Mouse (Mus musculus) thymus, adult 2 months (tissue): ENCODE measurements around the gene Pafah1b2. TPM values are rescaled to one million over a fixed set of nuclear protein-coding genes. Genes with fewer than 3 reads are reported as not detected.
A peak's percentile ranks its signal among the peaks of the same experiment; 100 is the strongest.

ENCODE experiments used
- DNase-seq: peaks from one replicate; pipeline ENCODE4 v3.0.0; 2021
- H3K27ac ChIP-seq: fragments of 200-500 bp; 2 replicates; pipeline ENCODE4 v1.5.1; 2012; ENCODE audit warnings: low read length, control low read depth; ENCODE audit not compliant: control insufficient read depth, insufficient read depth
- H3K27me3 ChIP-seq: fragments of 200-500 bp; 2 replicates; pipeline ENCODE4 v1.6.1; 2012; ENCODE audit warnings: mild to moderate bottlenecking, low read length, moderate library complexity, mixed read lengths; ENCODE audit not compliant: control insufficient read depth, insufficient read depth
- H3K36me3 ChIP-seq: fragments of 200-500 bp; 2 replicates; pipeline ENCODE4 v1.6.1; 2012; ENCODE audit warnings: mild to moderate bottlenecking, low read length, moderate library complexity; ENCODE audit not compliant: control insufficient read depth, insufficient read depth
- H3K4me1 ChIP-seq: fragments of 200-500 bp; replicated peaks from 2 replicates; pipeline ENCODE4 v1.6.1; 2012; ENCODE audit warnings: low read length; ENCODE audit not compliant: control insufficient read depth, insufficient read depth
- H3K4me3 ChIP-seq: fragments of 200-500 bp; 2 replicates; pipeline ENCODE4 v1.5.1; 2012; ENCODE audit warnings: mild to moderate bottlenecking, low read length, control low read depth, moderate library complexity; ENCODE audit not compliant: control insufficient read depth, insufficient read depth
- CTCF ChIP-seq: fragments of 200-500 bp; IDR thresholded peaks from 2 replicates; pipeline ENCODE4 v1.5.1; 2012; ENCODE audit warnings: mild to moderate bottlenecking, control low read depth, low read length, moderate library complexity, borderline replicate concordance; ENCODE audit not compliant: control insufficient read depth, poor library complexity, insufficient read depth; ENCODE audit errors: extremely low read depth
- POLR2A ChIP-seq: fragments of 200-500 bp; IDR thresholded peaks from 2 replicates; pipeline ENCODE4 v1.6.1; 2012; ENCODE audit warnings: mild to moderate bottlenecking, low read length, control low read depth, moderate library complexity; ENCODE audit not compliant: control insufficient read depth, poor library complexity, insufficient read depth; ENCODE audit errors: extremely low read depth
- WGBS: fragments of 180-500 bp; shearing (Covaris S2); methylation state at CpG from one replicate; pipeline ENCODE4 v1.1.7; 2018; 5-methylcytosine and 5-hydroxymethylcytosine counted together
- polyA plus RNA-seq: library from polyadenylated mRNA; depleted of rRNA; stranded (reverse); fragments of >200 nt; gene quantifications from 2 replicates; pipeline ENCODE4 v1.2.3, GENCODE M21; 2012

The Pafah1b2 gene
- polyA plus RNA-seq, 1 experiment, result 24.4 TPM

DNA sequence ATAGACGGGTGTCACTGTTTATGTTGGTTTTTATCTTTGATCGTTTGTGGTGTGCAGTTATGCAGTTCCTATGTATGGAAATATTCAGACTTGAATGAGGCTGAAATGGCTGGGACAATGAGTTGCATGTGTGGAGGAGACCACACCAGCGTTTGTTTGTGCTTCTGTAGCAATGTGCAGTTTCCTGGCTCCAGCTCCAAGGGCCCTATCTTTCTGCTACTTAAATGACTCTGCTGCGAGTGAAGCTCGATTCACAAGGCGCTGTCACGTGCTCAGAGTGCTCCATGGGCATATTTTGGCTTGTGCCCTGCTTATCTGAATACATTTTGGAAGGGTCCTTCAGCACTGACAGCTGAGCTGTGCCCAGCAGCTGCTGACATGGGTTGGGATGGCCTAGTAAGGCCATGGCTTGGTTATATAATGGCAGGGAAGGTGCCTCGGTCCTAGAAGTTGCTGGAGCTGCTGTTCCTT, 2.6 kb upstream of the Pafah1b2 start:
- no peak for DNase-seq

DNA sequence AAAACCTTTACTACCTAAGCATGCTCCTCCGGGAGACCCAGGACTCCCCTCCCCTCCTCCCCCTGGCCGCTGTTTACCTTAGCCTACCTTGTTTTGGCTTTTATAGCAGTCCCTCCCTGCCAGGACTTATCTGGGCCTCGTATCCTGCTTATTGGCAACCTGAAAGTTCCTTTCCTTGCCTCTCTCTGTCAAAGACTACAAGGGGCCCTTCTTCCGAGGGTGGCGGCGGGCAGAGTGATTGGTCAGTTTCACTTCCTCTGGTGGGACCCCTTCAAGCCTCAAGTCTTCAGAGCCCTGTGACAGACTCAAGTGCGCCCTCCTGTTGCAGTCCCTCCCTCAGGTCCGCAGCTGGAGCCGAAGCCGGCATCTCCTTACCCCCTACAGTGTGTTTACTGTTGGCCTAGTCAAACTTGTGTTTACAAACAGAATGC, 1.8 kb upstream of the Pafah1b2 start:
- Histone ChIP-seq H3K36me3 (no peaks in the 10 kb centered on the region), H3K27me3 (no peaks in the 10 kb centered on the region), H3K27ac (peak overlapping the region; percentile 12; the same call in 1 of the 2 replicates), H3K4me3 (peak overlapping the region; percentile 31), H3K4me1 (peaks cover 20% of the 10 kb centered on the region)
- TF ChIP-seq CTCF, result 0 out of 2 replicates have a peak, but pooled peaks have one; percentile 16
- no peak for TF ChIP-seq POLR2A
- peak; percentile 65 for DNase-seq
- 11% methylated on average over 10 of the region's 10 CpGs for WGBS

More for the DNA sequence above, 2.6 kb upstream of the Pafah1b2 start:
- H3K27ac ChIP-seq, result no peak overlapping the region
- peaks cover 20% of the 10 kb centered on the region for H3K4me1 ChIP-seq
- 55% methylated on average over 8 of the region's 8 CpGs for WGBS
- H3K36me3 ChIP-seq, result no peaks in the 10 kb centered on the region
- no peak for TF ChIP-seq CTCF
- no peak for TF ChIP-seq POLR2A
- H3K4me3 ChIP-seq, result no peak overlapping the region
- no peaks in the 10 kb centered on the region for H3K27me3 ChIP-seq

DNA sequence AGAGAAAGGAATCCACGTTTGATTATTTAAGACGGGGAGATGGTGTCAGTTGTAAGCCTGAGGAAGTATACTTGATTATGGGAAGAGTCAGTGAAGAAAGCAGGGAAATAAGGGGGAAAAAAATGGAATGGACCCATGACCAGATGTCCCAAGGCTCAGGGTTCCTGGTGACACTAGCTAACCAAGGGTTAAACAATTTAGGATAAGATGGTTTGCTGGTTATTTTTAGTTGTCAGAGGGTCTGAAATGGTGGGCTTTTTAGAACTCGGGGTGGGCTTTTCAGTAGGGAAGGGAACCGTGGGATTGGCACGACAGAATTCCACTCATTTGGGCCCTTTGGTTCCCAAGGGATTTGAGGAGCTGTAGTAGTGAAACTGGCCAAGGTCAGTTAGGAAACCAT, 1.1 kb upstream of the Pafah1b2 start:
- H3K27ac ChIP-seq, result no peak overlapping the region
- no peak for DNase-seq
- H3K36me3 ChIP-seq, result no peaks in the 10 kb centered on the region
- H3K4me1 ChIP-seq, result peaks cover 19% of the 10 kb centered on the region
- no peaks in the 10 kb centered on the region for H3K27me3 ChIP-seq
- TF ChIP-seq CTCF, result no peak
- peak overlapping the region; percentile 64 for H3K4me3 ChIP-seq
- WGBS, result 6% methylated on average over 5 of the region's 5 CpGs

DNA sequence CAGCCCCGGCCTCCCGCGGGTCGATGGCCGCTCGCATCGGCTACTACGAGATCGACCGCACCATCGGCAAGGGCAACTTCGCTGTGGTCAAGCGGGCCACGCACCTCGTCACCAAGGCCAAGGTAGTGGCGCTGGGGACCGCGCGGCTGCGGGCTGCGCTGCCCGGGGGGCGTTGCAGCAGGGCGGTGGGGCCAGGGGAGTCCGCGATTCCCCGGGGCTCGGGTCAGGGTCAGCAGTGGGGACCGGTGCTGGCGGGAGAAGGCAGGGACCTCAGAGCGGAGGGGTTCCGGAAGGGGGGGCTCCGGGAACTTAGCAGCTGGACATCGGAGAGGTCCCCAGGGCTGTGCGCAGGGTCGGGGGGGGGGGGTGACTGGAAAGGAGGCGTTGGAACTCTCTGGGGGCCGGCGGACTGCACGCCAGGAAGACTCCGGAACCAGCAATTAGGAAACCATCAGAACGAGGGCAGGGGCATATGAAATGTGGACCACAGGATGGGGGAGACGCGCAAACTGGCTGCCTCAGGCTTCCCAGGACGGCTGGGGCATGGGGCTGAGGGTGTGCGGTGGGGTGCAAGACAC, 608 bp upstream of the Pafah1b2 start:
- WGBS, result 1% methylated on average over 43 of the region's 46 CpGs
- H3K36me3 ChIP-seq, result no peaks in the 10 kb centered on the region
- H3K4me3 ChIP-seq, result peak overlapping the region; percentile 64
- H3K27me3 ChIP-seq, result no peaks in the 10 kb centered on the region
- H3K27ac ChIP-seq, result no peak overlapping the region
- TF ChIP-seq CTCF (no peak), POLR2A (no peak)
- H3K4me1 ChIP-seq, result peaks cover 19% of the 10 kb centered on the region
- DNase-seq, result peak; percentile 39

DNA sequence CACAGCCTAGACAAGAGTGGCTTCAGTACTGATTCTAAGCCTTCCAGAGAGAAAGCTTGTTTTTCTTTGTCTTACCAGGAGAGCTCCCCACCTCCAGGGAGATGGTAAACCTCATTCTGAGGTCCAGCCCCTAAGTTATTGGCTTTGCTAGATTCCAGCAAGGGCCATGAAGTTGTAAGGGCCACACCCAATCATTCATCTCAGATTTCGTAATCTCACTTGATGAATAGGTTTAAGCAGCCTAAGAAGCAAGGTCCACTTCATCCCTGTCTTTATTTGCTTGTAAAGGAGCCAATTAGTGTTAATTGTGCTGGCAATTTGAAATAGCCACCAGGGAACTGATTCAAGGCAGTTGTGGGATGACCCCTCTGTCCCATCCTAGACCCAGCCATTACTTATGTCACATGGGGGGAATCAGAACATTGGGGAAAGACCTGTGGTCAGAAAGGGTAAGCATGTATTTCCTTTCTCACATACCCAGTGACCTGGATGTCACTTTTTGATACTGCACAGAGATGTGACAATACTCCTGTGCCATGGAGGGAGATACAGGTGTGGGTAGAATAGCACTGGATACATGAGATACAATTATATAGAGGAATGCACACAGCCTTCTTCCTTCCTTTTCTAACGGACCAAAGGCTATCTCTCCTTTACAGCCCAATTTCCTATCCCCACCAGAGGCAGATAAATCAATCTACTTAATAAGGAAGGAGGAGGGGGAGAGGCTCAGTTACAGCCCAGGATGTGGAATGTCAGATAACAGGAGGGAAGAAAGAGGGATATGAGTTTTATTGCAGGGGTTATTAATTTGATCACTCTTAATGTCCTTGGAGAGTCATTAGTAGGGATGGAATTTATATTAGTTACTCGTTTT, 1.2 kb downstream of the Pafah1b2 start:
- 68% methylated on average over 3 of the region's 3 CpGs for WGBS
- DNase-seq, result no peak
- Histone ChIP-seq H3K27me3 (no peaks in the 10 kb centered on the region), H3K36me3 (no peaks in the 10 kb centered on the region), H3K4me1 (peaks cover 19% of the 10 kb centered on the region), H3K4me3 (no peak overlapping the region), H3K27ac (no peak overlapping the region)
- TF ChIP-seq CTCF (no peak), POLR2A (no peak)

DNA sequence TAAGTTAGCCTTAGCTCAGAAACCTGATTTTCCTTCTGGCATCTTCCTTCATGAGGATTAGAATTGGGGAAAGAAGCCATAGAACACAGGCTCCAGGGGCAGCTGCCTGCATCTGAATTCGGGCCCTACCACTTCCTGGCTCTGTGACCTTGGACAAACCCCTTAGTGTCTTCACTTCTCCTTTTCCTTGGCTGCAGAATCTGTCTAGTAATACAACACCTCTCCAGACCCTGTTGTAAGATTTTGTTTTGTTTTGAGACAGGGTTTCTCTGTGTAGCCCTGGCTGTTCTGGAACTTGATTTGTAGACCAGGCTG, 2.9 kb downstream of the Pafah1b2 start:
- H3K4me1 ChIP-seq, result peaks cover 15% of the 10 kb centered on the region
- WGBS, result 14% methylated on average over 1 of the region's 1 CpGs
- H3K27ac ChIP-seq, result no peak overlapping the region
- H3K4me3 ChIP-seq, result no peak overlapping the region
- DNase-seq, result no peak
- no peak for TF ChIP-seq POLR2A
- TF ChIP-seq CTCF, result no peak
- H3K36me3 ChIP-seq, result no peaks in the 10 kb centered on the region
- no peaks in the 10 kb centered on the region for H3K27me3 ChIP-seq
